In the genomic region with DNA sequence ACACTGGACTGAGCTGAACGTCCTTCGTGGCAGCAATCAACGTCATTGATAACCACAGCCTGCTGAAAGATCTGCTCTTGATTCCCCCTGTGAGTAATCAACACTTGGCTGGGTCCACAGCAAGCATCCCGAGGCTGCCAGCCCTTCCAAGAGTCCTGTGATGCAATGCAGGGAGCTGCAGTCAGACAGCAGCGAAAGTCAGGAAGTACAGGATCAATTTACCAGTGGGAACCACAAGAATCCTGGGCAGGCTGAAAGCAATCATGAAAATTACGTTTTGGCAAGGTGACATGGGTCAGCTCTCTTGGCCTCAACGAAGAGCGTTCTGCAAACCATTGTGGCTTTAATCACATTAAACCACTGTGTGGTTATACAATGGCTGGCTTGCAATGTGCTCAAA, we compare ENCODE assay signal across 11 mouse cellular contexts.
DNase-seq lines count a peak whose midpoint lies in the region; ATAC-seq lines count a peak whose summit lies in the region.
"Had no signal": no experiment of that assay in that cellular context is flagged by ENCODE, and none has a peak within 500 bp of the region (broad histone marks: within the 10 kb centered on the region; RNA-seq: fewer than 3 reads in every experiment).

No protein-coding gene starts in this region.

- ATAC-seq in limb, embryonic 11.5 days (ENCODE audit: insufficient number of reproducible peaks, low FRiP score, low TSS enrichment, low read depth): no peak
- ATAC-seq in erythroid progenitor cell, adult 5-6 weeks (replicated peaks; ENCODE audit: low FRiP score, poor library complexity, severe bottlenecking): no peak
- ATAC-seq in megakaryocyte progenitor cell, adult 5-6 weeks (replicated peaks; ENCODE audit: poor library complexity): no peak
- ATAC-seq: hindbrain, postnatal 0 days had no signal

- no peak overlapping the region for H3K4me2 ChIP-seq in limb, embryonic 11.5 days (ENCODE audit: low read depth, severe bottlenecking)

- no peaks in the 10 kb centered on the region for H3K9me3 ChIP-seq in limb, embryonic 11.5 days (ENCODE audit: control insufficient read depth, low read length)
- no peaks in the 10 kb centered on the region for H3K9me3 ChIP-seq in limb, embryonic 10.5 days (replicated peaks)

- H3K4me3 ChIP-seq in limb, embryonic 11.5 days (ENCODE audit: low read depth, low read length): no peak overlapping the region
- H3K4me3 ChIP-seq in limb, embryonic 10.5 days: no peak overlapping the region
- H3K4me3 ChIP-seq: left cerebral cortex, adult 2 months had no signal

- H3K36me3 ChIP-seq in limb, embryonic 11.5 days (ENCODE audit: control insufficient read depth, insufficient read depth, low read length): no peaks in the 10 kb centered on the region
- no peaks in the 10 kb centered on the region for H3K36me3 ChIP-seq in limb, embryonic 10.5 days

- H3K4me1 ChIP-seq in limb, embryonic 11.5 days (ENCODE audit: control insufficient read depth, insufficient read depth, low read length): no peaks in the 10 kb centered on the region
- H3K4me1 ChIP-seq in limb, embryonic 10.5 days: 0 out of 2 replicates have a peak, but pooled peaks cover 4% of the 10 kb centered on the region

- WGBS in limb, embryonic 11.5 days: 50% methylated on average over 8 of the region's 8 CpGs
- 69% methylated on average over 8 of the region's 8 CpGs for WGBS in limb, embryonic 10.5 days

- H3K27me3 ChIP-seq in limb, embryonic 11.5 days (ENCODE audit: control insufficient read depth, insufficient read depth, low read length): no peaks in the 10 kb centered on the region
- H3K27me3 ChIP-seq in limb, embryonic 10.5 days (ENCODE audit: low read depth, poor library complexity, severe bottlenecking): no peaks in the 10 kb centered on the region
- H3K27me3 ChIP-seq: CH12.LX had no signal

- H3K9ac ChIP-seq in limb, embryonic 11.5 days (ENCODE audit: low read length): no peak overlapping the region

- H3K27ac ChIP-seq in limb, embryonic 11.5 days (replicated peaks; ENCODE audit: low read depth, low read length): 0 out of 2 replicates have a peak overlapping the region, but pooled peaks have one; percentile 21
- no peak overlapping the region for H3K27ac ChIP-seq in limb, embryonic 10.5 days
- H3K27ac ChIP-seq: hindbrain, postnatal 0 days; left cerebral cortex, adult 2 months had no signal

- DNase-seq in limb, embryonic 11.5 days (ENCODE audit: low spot score): no peak
- no peak for DNase-seq in limb, embryonic 10.5 days (ENCODE audit: low spot score)
- DNase-seq in embryo, embryonic 9.5 days (ENCODE audit: extremely low spot score): peak; percentile 15
- DNase-seq in heart, adult 8-10 months (ENCODE audit: low spot score): peak; percentile 3
- peak; percentile 3 for DNase-seq in lung, postnatal 14 days
- DNase-seq in retina, embryonic 14.5 days (ENCODE audit: low spot score): no peak

Comparison
In these comparisons a context has a peak if more than half of its experiments do, and no peak if none do; other contexts are left out.
1. DNase-seq: peak in embryo, embryonic 9.5 days (single experiment), heart, adult 8-10 months (single experiment) and lung, postnatal 14 days (single experiment); none in limb, embryonic 11.5 days (single experiment), limb, embryonic 10.5 days (single experiment) and retina, embryonic 14.5 days (single experiment).